Mouse (Mus musculus) myocyte (in vitro differentiated cells): ENCODE data around the gene Rnf126. TPM values are rescaled to one million over a fixed set of nuclear protein-coding genes. Genes with fewer than 3 reads are reported as not detected.

Source experiments
- H3K27me3 ChIP-seq: one replicate; pipeline ENCODE4 v1.6.1; 2011; ENCODE audit not compliant: control insufficient read depth, insufficient read depth, insufficient read length
- H3K36me3 ChIP-seq: one replicate; pipeline ENCODE4 v1.6.1; 2011; ENCODE audit not compliant: control insufficient read depth, insufficient read depth
- H3K4me2 ChIP-seq: one replicate; pipeline ENCODE4 v1.6.1; 2011; ENCODE audit warnings: low read depth, control low read depth
- H3K4me3 ChIP-seq: one replicate; pipeline ENCODE4 v1.5.1; 2011; ENCODE audit warnings: mild to moderate bottlenecking, control low read depth, moderate library complexity
- H3K79me2 ChIP-seq: one replicate; pipeline ENCODE4 v1.6.1; 2011; ENCODE audit not compliant: control insufficient read depth, insufficient read depth
- H3ac ChIP-seq: one replicate; pipeline ENCODE4 v1.6.1; 2011; ENCODE audit not compliant: control insufficient read depth, insufficient read length
- CEBPB ChIP-seq: IDR thresholded peaks from 2 replicates; pipeline ENCODE4 v1.6.1; 2011; ENCODE audit warnings: mild to moderate bottlenecking, moderate library complexity; ENCODE audit not compliant: poor library complexity, insufficient read depth, severe bottlenecking
- E2F4 ChIP-seq: IDR thresholded peaks from one replicate; pipeline ENCODE4 v1.6.1; 2011; ENCODE audit warnings: mild to moderate bottlenecking, control low read depth, moderate library complexity; ENCODE audit not compliant: insufficient read depth
- MAX ChIP-seq: IDR thresholded peaks from one replicate; pipeline ENCODE4 v1.6.1; 2011; ENCODE audit warnings: low read depth, mild to moderate bottlenecking, control low read depth
- MYOD1 ChIP-seq, 3 experiments: IDR thresholded peaks; one replicate each; pipeline ENCODE4 v1.6.1; 2011; ENCODE audit warnings: control low read depth in 2 of 3, low read depth in 2 of 3, mild to moderate bottlenecking in 2 of 3, moderate library complexity in 1 of 3; ENCODE audit not compliant: insufficient read length in 2 of 3, control insufficient read depth in 1 of 3
- MYOG ChIP-seq, 3 experiments: IDR thresholded peaks; one replicate each; pipeline ENCODE4 v1.6.1; 2011; ENCODE audit warnings: control low read depth in 2 of 3, low read depth in 2 of 3, mild to moderate bottlenecking in 2 of 3; ENCODE audit not compliant: insufficient read length in 2 of 3, control insufficient read depth in 1 of 3, insufficient read depth in 1 of 3
- POLR2A ChIP-seq: IDR thresholded peaks from one replicate; pipeline ENCODE4 v1.6.1; 2011; ENCODE audit warnings: low read depth, mild to moderate bottlenecking, control low read depth, moderate library complexity; ENCODE audit not compliant: insufficient read length
- POLR2AphosphoS2 ChIP-seq: IDR thresholded peaks from one replicate; pipeline ENCODE4 v1.6.1; 2011; ENCODE audit warnings: low read depth, control low read depth; ENCODE audit not compliant: insufficient read length
- REST ChIP-seq: IDR thresholded peaks from one replicate; pipeline ENCODE4 v1.6.1; 2011; ENCODE audit warnings: mild to moderate bottlenecking, control low read depth, moderate library complexity; ENCODE audit not compliant: insufficient read depth, insufficient read length
- SRF ChIP-seq: IDR thresholded peaks from one replicate; pipeline ENCODE4 v1.6.1; 2011; ENCODE audit warnings: low read depth; ENCODE audit not compliant: control insufficient read depth, insufficient read length
- TCF12 ChIP-seq: IDR thresholded peaks from one replicate; pipeline ENCODE4 v1.6.1; 2011; ENCODE audit warnings: mild to moderate bottlenecking, control low read depth; ENCODE audit not compliant: poor library complexity, insufficient read depth, severe bottlenecking
- TCF3 ChIP-seq: IDR thresholded peaks from one replicate; pipeline ENCODE4 v1.6.1; 2011; ENCODE audit warnings: low read depth, control low read depth; ENCODE audit not compliant: insufficient read length
- USF1 ChIP-seq: IDR thresholded peaks from one replicate; pipeline ENCODE4 v1.6.1; 2011; ENCODE audit warnings: low read depth, mild to moderate bottlenecking, control low read depth, moderate library complexity
- polyA plus RNA-seq: library from polyadenylated mRNA; unstranded; fragments of >200 nt; fragmentation: generic; extraction: Trizol; gene quantifications from one replicate; pipeline ENCODE4 v1.2.1, GENCODE M21; 2012; ENCODE audit warnings: missing spikeins

The Rnf126 gene
- polyA plus RNA-seq = 91.3 TPM

DNA sequence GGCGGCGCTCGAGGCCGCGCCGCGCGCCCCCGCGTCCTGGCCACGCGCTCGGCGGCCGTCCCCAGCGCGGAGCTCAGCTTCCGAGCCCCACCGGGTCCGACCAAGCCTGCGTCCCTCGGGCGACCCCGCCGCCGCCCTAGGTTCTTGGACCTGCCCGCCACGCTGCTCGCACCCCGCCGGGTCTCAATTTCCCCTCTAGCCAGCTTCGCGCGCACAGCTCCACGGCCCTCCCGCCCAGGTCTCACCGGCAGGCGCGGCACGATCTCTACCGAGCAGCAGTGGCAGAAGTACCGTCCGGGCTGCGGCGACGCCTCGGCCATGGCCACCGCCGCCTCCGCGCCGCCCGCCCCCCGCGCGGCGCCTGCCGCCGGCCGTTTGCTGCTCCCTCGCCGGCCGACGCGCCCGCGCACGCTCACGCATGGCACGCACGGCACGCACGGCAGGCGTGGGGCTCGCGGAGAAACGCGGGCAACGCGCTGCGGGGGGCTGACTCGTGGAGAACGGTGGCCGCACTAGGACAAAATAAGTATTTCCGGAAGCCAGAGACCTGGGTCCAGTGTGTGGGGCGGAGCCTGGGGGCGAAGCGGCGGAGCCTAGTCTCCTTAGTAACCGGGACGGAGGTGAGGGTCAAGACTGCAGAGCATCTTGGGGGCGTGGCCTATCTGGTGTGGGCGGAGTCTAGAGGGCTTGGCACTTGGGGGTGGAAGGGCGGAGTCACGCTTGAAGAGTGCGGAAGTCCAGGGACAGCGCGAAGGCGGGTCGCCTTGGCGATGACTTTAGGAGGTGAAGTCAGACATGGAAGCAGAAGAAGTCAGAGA lies at the start of gene Rnf126:
Rnf126 (minus strand) TSS at position 445 of the 818 bp plus-strand sequence.
- peak within 1 kb of the TSS; percentile 67 for H3ac ChIP-seq
- H3K79me2 ChIP-seq = peaks cover 44% of the 10 kb centered on the region
- no peaks in the 10 kb centered on the region for H3K27me3 ChIP-seq
- H3K4me2 ChIP-seq = peak within 1 kb of the TSS; percentile 90
- TF ChIP-seq POLR2AphosphoS2 = peak; percentile 68
- TF ChIP-seq CEBPB = no peak
- TF ChIP-seq MAX = no peak
- peak; percentile 94 for TF ChIP-seq POLR2A
- no peak for TF ChIP-seq SRF
- peak; percentile 10 for TF ChIP-seq E2F4
- peak; percentile 57 for TF ChIP-seq TCF3
- TF ChIP-seq MYOG (IDR thresholded peaks at IDR 0.05; ENCODE audit: control insufficient read depth in 1 of 3, insufficient read depth in 1 of 3, insufficient read length in 2 of 3, low read depth in 2 of 3) = peak in 2 of 3 experiments; percentile 46 to 52
- peak in 1 of 3 experiments; percentile 51 for TF ChIP-seq MYOD1 (IDR thresholded peaks at IDR 0.05; ENCODE audit: control insufficient read depth in 1 of 3, insufficient read length in 2 of 3, low read depth in 2 of 3)
- TF ChIP-seq TCF12 = no peak
- no peak for TF ChIP-seq REST
- TF ChIP-seq USF1 = no peak
- H3K4me3 ChIP-seq = peak within 1 kb of the TSS; percentile 65
- H3K36me3 ChIP-seq = no peaks in the 10 kb centered on the region

DNA sequence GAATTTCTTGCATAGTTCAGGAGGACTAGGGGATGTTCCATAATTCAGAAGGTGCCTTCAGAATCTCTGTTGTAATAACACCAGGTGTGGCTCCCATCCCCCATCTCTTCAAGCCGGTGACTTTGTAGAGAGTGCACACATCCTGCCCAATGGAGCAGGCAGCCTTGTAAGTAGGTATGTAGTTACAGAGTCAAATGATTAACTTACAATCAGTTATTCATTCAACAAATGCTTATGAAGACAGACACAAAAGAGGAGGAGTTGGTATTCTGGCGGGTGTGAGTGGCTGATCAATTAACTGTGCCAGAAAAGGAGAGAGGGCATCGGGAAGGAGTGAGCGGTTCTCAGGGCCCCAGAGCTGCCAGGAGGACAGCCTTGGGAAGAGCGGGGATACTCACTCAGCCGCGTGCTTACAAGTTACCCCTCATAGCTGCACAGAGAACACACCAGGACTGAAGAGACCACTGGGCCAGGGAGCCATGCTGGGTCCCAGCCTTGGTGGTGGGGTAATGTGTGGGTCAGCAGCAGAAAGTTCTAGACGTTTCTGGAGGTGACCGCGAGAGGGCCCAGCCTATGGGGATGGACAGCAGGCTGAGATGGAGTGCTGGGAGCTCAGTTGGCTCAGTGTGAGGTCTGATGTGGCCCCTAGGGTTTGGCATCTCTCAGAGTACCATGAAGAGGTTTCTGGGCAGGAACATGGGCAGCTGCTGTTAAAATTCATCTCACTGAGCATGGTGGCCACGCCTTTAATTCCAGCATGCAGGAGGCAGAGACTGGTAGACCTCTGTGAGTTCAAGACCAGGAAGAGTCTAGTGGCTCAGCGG lies 49.1 kb upstream of the Rnf126 start:
- H3ac ChIP-seq = no peak overlapping the region
- H3K27me3 ChIP-seq = no peaks in the 10 kb centered on the region
- no peak for TF ChIP-seq MAX
- TF ChIP-seq TCF12 = no peak
- TF ChIP-seq MYOG (IDR thresholded peaks at IDR 0.05; ENCODE audit: control insufficient read depth in 1 of 3, insufficient read depth in 1 of 3, insufficient read length in 2 of 3, low read depth in 2 of 3) = no peak
- no peak for TF ChIP-seq SRF
- TF ChIP-seq TCF3 = no peak
- no peaks in the 10 kb centered on the region for H3K79me2 ChIP-seq
- H3K36me3 ChIP-seq = peaks cover 6% of the 10 kb centered on the region
- H3K4me2 ChIP-seq = no peak overlapping the region
- no peak overlapping the region for H3K4me3 ChIP-seq

DNA sequence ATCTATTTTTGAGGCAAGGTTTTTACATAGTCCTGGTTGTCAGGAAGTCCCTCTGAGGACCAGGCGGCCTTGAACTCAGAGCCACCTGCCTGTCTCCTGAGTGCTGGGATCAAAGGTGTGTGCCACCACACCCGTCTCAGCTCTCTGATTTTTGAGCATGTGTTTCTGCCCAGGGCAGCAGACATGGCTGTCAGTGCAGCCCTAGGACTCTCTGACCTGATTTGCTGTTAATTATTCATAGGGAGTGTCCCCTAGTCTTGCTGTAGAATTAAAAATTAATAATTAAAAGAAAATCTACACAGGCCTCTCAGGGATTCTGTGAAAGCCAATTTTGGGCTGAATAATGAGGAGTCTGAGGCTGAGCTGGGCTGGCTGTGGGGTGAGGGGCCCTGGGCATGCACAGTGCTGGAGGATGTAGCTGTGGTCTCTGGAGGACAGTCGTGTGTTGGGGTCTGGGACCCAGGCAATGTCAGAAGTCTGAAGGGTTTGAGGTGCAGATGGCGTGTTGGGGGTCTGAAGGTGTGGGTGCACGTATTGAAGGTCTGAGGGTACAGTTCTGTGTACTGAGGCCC lies 47.6 kb upstream of the Rnf126 start:
- no peak for TF ChIP-seq POLR2A
- no peak for TF ChIP-seq POLR2AphosphoS2
- TF ChIP-seq MYOG (IDR thresholded peaks at IDR 0.05; ENCODE audit: control insufficient read depth in 1 of 3, insufficient read depth in 1 of 3, insufficient read length in 2 of 3, low read depth in 2 of 3) = no peak
- TF ChIP-seq REST = no peak
- TF ChIP-seq MYOD1 (IDR thresholded peaks at IDR 0.05; ENCODE audit: control insufficient read depth in 1 of 3, insufficient read length in 2 of 3, low read depth in 2 of 3) = no peak
- no peak for TF ChIP-seq CEBPB
- no peaks in the 10 kb centered on the region for H3K27me3 ChIP-seq
- no peak overlapping the region for H3K4me2 ChIP-seq
- no peak overlapping the region for H3ac ChIP-seq
- no peaks in the 10 kb centered on the region for H3K79me2 ChIP-seq
- H3K4me3 ChIP-seq = no peak overlapping the region
- peaks cover 8% of the 10 kb centered on the region for H3K36me3 ChIP-seq

DNA sequence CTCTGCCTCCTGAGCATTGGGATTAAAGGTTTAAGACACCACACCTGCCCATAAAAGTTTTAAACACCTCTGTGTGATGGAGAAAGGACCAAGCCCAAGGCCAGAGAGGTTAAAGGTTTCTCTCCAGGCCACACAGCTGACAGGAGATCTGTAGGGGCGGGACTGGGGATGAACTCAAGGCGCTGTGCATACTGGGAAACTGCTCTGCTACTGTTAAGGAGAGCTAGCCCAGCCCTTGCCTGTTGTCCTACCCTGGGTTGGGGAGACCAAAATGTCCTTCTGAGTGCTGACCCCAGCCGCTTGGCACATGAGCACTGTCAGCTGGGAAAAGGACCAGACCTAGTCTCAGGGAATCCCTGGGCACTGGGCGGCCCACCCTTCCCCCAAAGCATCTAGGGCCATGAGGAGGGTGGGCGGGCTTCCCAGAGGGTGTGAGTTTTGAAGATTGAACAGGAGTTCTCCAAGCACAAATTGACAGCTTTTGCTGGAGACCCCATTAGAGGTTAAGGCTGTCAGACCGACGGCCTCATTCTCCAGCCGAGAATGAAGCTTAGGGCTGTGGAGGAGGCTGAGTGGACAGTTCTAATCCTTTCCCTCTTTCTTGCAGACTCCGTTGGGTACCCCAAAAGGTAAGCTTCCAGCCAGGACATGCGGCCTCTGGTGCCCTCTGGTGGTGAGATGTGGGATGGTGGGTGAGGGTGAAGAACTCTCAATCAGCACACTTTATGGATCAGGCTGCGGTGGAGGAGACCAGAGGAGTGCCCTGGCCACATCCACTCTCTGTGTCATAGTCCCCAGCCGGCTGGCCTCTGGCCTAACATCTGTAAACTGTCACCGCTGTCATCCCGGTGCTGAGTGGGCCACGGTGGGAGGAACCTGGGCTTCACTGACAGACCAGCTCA lies 45.2 kb upstream of the Rnf126 start:
- H3K27me3 ChIP-seq = no peaks in the 10 kb centered on the region
- no peak overlapping the region for H3K4me3 ChIP-seq
- no peaks in the 10 kb centered on the region for H3K79me2 ChIP-seq
- H3ac ChIP-seq = no peak overlapping the region
- peaks cover 13% of the 10 kb centered on the region for H3K36me3 ChIP-seq
- H3K4me2 ChIP-seq = no peak overlapping the region
- TF ChIP-seq SRF (no peak), POLR2AphosphoS2 (no peak), REST (no peak), E2F4 (no peak), MAX (no peak), USF1 (no peak), MYOG (IDR thresholded peaks at IDR 0.05; ENCODE audit: control insufficient read depth in 1 of 3, insufficient read depth in 1 of 3, insufficient read length in 2 of 3, low read depth in 2 of 3) (no peak), TCF12 (no peak), CEBPB (no peak), TCF3 (no peak), POLR2A (no peak), MYOD1 (IDR thresholded peaks at IDR 0.05; ENCODE audit: control insufficient read depth in 1 of 3, insufficient read length in 2 of 3, low read depth in 2 of 3) (no peak)
